Mouse (Mus musculus) limb, embryonic 12.5 days (tissue): ENCODE measurements around the gene Fkbp5. TPM values are rescaled to one million over a fixed set of nuclear protein-coding genes. Genes with fewer than 3 reads are reported as not detected.
"Not testable (repeated sequence)": the region's sequence is repeated elsewhere in the genome, so short reads cannot be mapped to it uniquely, and the experiment has no call there.

ENCODE experiments used
- ATAC-seq: fragments of 200-750 bp; cut with Nextera tagmentation; 2 replicates; pipeline ENCODE4 v1.8.0; 2017; ENCODE audit warnings: low read depth, moderate TSS enrichment; ENCODE audit not compliant: insufficient number of reproducible peaks, insufficient read depth, low FRiP score, low TSS enrichment
- H3K27ac ChIP-seq: fragments of 300-500 bp; sonication (generic); 2 replicates; pipeline ENCODE4 v1.5.1; 2016; ENCODE audit warnings: mild to moderate bottlenecking, moderate library complexity
- H3K27me3 ChIP-seq: fragments of 300-500 bp; sonication (generic); 2 replicates; pipeline ENCODE4 v1.6.1; 2016; ENCODE audit warnings: mild to moderate bottlenecking, moderate library complexity
- H3K36me3 ChIP-seq: fragments of 300-500 bp; sonication (generic); 2 replicates; pipeline ENCODE4 v1.6.1; 2016; ENCODE audit warnings: mild to moderate bottlenecking, moderate library complexity
- H3K4me1 ChIP-seq: fragments of 300-500 bp; sonication (generic); replicated peaks from 2 replicates; pipeline ENCODE4 v1.6.1; 2016
- H3K4me2 ChIP-seq: fragments of 300-500 bp; sonication (generic); 2 replicates; pipeline ENCODE4 v1.6.1; 2016; ENCODE audit warnings: mild to moderate bottlenecking, moderate library complexity
- H3K4me3 ChIP-seq: fragments of 300-500 bp; sonication (generic); replicated peaks from 2 replicates; pipeline ENCODE4 v1.5.1; 2016; ENCODE audit warnings: mild to moderate bottlenecking
- H3K9ac ChIP-seq: fragments of 300-500 bp; sonication (generic); replicated peaks from 2 replicates; pipeline ENCODE4 v1.6.1; 2016; ENCODE audit warnings: mild to moderate bottlenecking, moderate library complexity
- H3K9me3 ChIP-seq: fragments of 300-500 bp; sonication (generic); 2 replicates; pipeline ENCODE4 v1.6.1; 2016; ENCODE audit warnings: mild to moderate bottlenecking, moderate library complexity
- WGBS: fragments of 180-500 bp; shearing (Covaris S2); methylation state at CpG from one replicate; pipeline ENCODE4 v1.1.7; 2016; 5-methylcytosine and 5-hydroxymethylcytosine counted together
- polyA plus RNA-seq: library from polyadenylated mRNA; unstranded; fragments of >200 nt; fragmentation: Nextera tagmentation; extraction: Ambion mirVana; gene quantifications from 2 replicates; pipeline ENCODE4 v1.2.1, GENCODE M21; 2016

Fkbp5 gene
- polyA plus RNA-seq, 1 experiment from 2014 or later, result 42.4 TPM

DNA sequence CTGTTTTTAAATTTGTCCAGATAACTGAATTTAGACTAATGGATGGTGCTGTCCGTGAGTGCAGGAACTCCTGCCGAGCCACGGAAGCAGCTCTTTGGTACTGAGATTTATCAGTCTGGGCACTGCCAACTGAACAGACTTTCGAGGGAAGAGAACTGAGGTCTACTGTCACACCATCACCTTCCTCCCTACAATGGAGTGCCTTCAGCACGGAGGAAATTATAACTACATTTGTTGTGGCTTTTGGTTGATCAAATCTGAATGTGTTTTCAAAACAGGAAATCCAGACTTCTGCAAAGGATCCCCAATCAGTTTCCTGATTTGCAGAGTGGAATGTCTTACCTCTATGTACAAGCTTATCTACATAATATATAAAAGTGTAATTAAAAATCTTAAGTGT, 99.6 kb downstream of the Fkbp5 start:
- Histone ChIP-seq H3K4me3 (no peak overlapping the region), H3K27me3 (no peaks in the 10 kb centered on the region), H3K4me2 (no peak overlapping the region), H3K36me3 (peaks cover 20% of the 10 kb centered on the region; the same call in 1 of the 2 replicates), H3K4me1 (peaks cover 13% of the 10 kb centered on the region), H3K9ac (no peak overlapping the region), H3K9me3 (no peaks in the 10 kb centered on the region), H3K27ac (no peak overlapping the region)
- WGBS, result 91% methylated on average over 5 of the region's 5 CpGs
- no peak for ATAC-seq

DNA sequence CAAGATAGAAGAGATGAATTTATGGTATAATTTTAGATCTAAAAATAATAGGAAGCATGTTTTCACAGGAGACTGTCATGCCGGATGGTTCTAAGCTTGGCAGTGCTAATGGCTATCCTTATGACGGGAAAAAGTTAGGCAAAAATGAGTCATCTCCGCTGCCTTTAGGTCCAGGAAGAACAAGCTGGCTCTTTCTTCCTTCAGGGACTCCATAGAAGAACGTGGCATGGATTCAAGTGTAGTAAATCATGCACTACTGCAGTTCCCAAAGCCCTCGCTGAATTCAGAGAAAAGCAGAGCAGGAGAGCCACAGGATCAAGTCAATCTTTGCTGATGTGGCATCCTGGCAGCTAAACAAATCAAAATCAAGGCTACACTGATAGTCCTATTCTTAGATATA, 102.1 kb downstream of the Fkbp5 start:
- H3K9ac ChIP-seq, result no peak overlapping the region
- WGBS, result 83% methylated on average over 5 of the region's 5 CpGs
- H3K27me3 ChIP-seq, result no peaks in the 10 kb centered on the region
- H3K9me3 ChIP-seq, result no peaks in the 10 kb centered on the region
- ATAC-seq, result no peak
- H3K4me3 ChIP-seq, result no peak overlapping the region
- peaks cover 3% of the 10 kb centered on the region for H3K4me1 ChIP-seq
- no peak overlapping the region for H3K27ac ChIP-seq
- peaks cover 34% of the 10 kb centered on the region for H3K36me3 ChIP-seq
- H3K4me2 ChIP-seq, result no peak overlapping the region

DNA sequence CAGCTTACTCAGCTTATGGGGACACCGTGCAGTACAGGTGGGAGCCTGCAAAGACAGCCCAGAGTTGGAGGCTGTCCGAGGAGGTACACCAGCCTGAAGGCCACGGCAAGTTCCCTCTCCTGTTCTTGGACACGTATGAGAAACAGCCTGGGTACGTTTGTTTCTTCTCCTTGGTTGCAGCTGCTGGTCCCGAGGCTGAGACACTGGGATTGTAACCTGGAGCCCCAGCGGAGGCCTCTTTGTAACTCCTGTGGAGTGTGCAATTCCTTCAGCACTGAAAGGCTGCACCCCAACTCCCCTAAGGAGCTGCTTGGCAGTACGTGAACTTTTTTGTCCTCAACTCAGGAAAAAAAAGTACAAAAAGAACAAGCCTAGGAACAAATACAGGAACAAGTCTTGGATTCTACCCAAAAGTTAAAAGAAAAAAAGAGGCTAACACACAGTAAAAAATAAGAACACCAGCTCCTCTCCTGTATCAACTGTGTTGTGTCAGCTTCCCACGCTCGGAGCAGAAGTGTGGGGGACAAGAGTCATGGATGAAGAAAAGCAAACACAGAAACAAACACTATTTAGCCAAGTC, 105.9 kb downstream of the Fkbp5 start:
- no peak for ATAC-seq
- Histone ChIP-seq H3K4me1 (no peaks in the 10 kb centered on the region), H3K9ac (no peak overlapping the region), H3K4me2 (no peak overlapping the region), H3K27me3 (no peaks in the 10 kb centered on the region), H3K27ac (no peak overlapping the region; the same call in 1 of the 2 replicates), H3K9me3 (no peaks in the 10 kb centered on the region), H3K36me3 (peaks cover 46% of the 10 kb centered on the region), H3K4me3 (no peak overlapping the region)
- 87% methylated on average over 10 of the region's 10 CpGs for WGBS

DNA sequence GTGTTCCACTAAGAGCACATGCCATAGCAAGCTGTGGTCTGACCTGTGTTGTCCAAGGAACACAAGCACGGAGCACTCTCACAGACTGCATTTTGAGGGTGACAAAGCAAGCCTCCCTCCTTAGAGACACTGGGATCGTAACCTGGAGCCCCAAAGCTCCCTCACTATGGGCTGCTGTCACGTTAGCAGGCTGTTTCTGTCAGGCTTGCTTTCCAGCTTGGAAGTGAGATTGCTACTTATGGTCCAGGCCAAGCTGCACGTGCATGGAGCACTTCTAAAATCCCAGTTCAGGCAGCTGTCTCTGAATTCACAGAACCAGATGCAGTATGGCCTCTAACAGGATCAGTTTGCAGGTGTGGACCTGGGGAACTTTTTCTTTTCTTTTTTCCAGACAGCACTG, 106.6 kb downstream of the Fkbp5 start:
- WGBS, result 78% methylated on average over 4 of the region's 4 CpGs
- Histone ChIP-seq H3K4me1 (no peaks in the 10 kb centered on the region), H3K9me3 (no peaks in the 10 kb centered on the region), H3K36me3 (peaks cover 45% of the 10 kb centered on the region), H3K4me2 (no peak overlapping the region), H3K4me3 (no peak overlapping the region), H3K27ac (no peak overlapping the region; the same call in 1 of the 2 replicates), H3K9ac (no peak overlapping the region), H3K27me3 (no peaks in the 10 kb centered on the region)
- no peak for ATAC-seq

DNA sequence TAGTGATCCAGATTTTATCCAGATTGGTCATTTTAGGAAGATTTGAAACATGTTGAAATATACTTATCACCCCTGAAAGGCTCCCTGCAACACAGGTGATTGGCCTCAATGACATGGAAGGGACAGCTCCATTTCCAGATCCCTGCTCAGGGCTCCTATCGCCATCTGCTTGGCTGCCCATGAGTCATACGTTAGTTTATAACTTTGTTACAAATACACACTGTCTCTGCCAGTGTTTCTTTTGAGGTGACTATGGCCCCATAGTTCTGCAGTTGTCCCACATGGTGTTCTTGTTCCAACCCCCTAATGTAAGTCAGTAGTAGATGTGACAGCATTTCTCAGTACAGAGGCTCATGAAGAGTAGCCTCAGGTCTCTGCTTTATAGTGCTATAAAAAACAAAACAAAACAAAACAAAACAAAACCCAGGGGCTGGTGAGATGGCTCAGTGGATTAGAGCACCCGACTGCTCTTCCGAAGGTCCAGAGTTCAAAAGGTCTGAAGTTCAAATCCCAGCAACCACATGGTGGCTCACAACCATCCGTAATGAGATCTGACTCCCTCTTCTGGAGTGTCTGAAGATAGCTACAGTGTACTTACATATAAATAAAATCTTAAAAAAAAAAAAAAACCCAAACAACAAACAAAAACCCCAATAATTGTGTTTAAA, 108.9 kb downstream of the Fkbp5 start:
- Histone ChIP-seq H3K9me3 (no peaks in the 10 kb centered on the region), H3K4me2 (no peak overlapping the region), H3K4me3 (no peak overlapping the region), H3K9ac (no peak overlapping the region), H3K27ac (no peak overlapping the region), H3K27me3 (no peaks in the 10 kb centered on the region), H3K4me1 (no peaks in the 10 kb centered on the region), H3K36me3 (peaks cover 52% of the 10 kb centered on the region)
- WGBS, result 68% methylated on average over 5 of the region's 5 CpGs
- ATAC-seq, result no peak

DNA sequence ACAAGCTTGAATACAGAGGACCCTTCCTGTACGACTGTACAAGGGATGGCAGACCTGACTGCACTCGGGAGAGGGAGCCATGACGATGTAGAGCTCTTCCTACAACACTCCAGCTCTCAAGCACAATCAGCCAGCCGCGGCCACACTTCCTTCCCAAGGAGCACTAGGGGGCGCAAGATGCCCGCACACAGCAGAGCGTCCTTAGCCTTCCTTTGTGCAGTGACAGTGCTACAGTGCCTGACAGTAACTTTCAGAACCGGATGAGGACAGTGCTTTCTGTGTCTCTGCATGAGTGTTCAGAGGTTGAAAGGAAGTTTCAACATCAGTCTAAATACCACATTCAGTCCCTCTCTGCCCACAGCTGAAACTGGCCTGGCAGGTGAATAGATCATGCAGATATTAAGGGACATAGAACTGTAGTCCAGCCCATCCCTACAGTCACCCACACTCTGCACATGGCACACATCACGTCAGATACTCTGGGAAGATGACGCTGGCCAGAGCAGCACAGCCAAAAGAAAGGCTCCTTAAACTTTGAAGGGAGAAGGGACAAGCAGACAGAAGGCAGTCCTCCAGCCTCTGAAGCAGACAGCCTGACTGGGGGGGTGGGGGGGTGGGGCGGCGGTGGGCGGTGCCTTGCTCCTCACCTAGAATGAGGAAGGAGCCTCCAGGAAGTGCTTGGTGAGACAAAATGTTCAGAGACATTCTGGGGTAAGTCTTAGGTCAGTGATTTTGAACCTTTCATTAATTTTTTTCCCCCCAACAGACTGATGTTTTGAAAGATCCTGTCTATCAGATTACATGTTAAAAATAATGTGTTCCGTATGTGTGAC, 109.7 kb downstream of the Fkbp5 start:
- no peak for ATAC-seq
- peaks cover 49% of the 10 kb centered on the region for H3K36me3 ChIP-seq
- 45% methylated on average over 15 of the region's 15 CpGs for WGBS

DNA sequence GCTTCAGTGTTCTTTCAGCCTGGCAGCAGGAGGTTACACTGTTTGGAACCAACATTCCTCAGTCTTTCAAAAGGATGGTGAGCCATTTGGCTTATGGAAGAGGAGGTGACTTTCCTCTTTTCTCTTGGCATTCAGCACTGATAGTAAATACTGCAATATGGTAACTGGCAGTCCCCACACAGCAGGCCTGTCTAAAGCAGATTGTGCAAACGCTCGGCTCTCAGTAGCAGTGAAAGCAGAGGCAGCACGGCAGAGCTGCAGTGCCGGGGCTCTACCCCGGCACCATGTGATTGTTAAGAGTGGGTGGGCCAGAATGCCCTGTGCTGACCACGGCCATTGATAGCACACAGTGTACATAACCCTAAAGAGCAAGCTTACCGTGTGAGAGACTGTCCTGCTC, 110.9 kb downstream of the Fkbp5 start:
- 93% methylated on average over 7 of the region's 7 CpGs for WGBS
- no peaks in the 10 kb centered on the region for H3K9me3 ChIP-seq
- no peaks in the 10 kb centered on the region for H3K4me1 ChIP-seq
- H3K9ac ChIP-seq, result no peak overlapping the region
- ATAC-seq, result no peak
- no peak overlapping the region for H3K4me2 ChIP-seq
- H3K27me3 ChIP-seq, result no peaks in the 10 kb centered on the region
- H3K4me3 ChIP-seq, result no peak overlapping the region
- no peak overlapping the region for H3K27ac ChIP-seq
- H3K36me3 ChIP-seq, result peaks cover 53% of the 10 kb centered on the region

More for the DNA sequence above, 109.7 kb downstream of the Fkbp5 start:
- H3K4me1 ChIP-seq, result no peaks in the 10 kb centered on the region
- no peak overlapping the region for H3K4me2 ChIP-seq
- H3K4me3 ChIP-seq, result no peak overlapping the region
- H3K27me3 ChIP-seq, result no peaks in the 10 kb centered on the region
- H3K9me3 ChIP-seq, result no peaks in the 10 kb centered on the region
- H3K9ac ChIP-seq, result no peak overlapping the region
- no peak overlapping the region for H3K27ac ChIP-seq

DNA sequence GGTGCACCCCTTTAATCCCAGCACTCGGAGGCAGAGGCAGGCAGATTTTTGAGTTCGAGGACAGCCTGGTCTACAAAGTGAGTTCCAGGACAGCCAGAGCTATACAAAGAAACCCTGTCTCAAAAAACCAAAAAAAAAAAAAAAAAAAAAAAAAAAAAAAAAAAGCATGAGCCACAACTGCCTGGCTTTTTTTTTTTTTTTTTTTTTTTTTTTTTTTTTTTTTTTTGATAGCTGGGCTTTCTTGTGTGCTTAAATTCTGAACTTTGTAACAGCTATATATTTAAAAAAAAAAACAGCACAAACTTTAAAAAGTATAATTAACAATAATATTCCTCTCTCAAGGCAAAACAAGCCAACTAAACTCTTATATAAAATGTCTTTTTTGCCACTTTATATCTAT, 112.6 kb downstream of the Fkbp5 start:
- H3K9ac ChIP-seq, H3K4me1 ChIP-seq, H3K4me3 ChIP-seq, ATAC-seq, H3K27ac ChIP-seq, H3K27me3 ChIP-seq, H3K9me3 ChIP-seq, H3K4me2 ChIP-seq: not testable (repeated sequence)
- H3K36me3 ChIP-seq, result peaks cover 51% of the 10 kb centered on the region
- WGBS, result 92% methylated on average over 2 of the region's 2 CpGs

DNA sequence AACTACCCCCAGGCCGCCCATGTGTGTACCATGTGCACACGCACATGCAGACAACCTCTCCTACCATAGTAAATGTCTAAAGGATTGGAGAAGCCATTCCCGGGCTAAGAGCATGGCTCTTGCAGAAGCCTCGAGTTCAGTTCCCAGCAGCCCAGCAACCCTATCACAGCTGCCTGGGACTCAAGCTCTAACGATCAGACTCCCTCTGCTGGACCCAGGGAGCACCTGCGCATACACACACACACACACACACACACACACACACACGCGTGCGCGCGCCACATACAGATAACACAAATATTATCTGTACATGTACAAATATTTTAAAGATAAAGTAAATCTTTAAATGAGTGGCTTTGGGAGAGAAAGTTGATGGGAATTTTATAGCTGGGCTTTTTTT, 113.0 kb downstream of the Fkbp5 start:
- Histone ChIP-seq H3K9ac (no peak overlapping the region), H3K4me2 (no peak overlapping the region), H3K9me3 (no peaks in the 10 kb centered on the region), H3K4me3 (no peak overlapping the region), H3K4me1 (no peaks in the 10 kb centered on the region), H3K27ac (no peak overlapping the region), H3K27me3 (no peaks in the 10 kb centered on the region), H3K36me3 (peaks cover 55% of the 10 kb centered on the region)
- 96% methylated on average over 11 of the region's 11 CpGs for WGBS
- ATAC-seq, result no peak

DNA sequence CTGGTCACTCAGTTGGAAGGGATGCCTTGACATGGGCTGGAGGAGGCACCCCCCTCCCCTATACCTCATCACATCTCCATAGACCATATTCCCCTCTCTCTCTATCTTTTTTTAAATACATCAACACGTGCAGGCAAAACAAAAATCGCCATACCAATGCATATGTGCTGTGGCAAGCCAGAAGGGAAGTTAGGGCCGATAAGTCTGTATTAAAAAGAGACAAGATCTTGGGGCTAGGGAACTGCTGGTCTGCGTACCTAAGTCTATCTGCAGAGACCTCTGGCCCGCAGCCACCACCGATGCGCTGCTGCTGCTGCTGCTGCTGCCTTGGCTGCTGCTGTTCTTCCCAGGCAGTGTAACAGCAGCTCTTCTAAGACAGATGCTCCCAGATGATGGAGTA, 122.3 kb downstream of the Fkbp5 start:
- Histone ChIP-seq H3K4me3 (no peak overlapping the region), H3K9me3 (no peaks in the 10 kb centered on the region), H3K4me1 (peaks cover 27% of the 10 kb centered on the region), H3K27ac (no peak overlapping the region; the same call in 1 of the 2 replicates), H3K4me2 (no peak overlapping the region), H3K27me3 (peaks cover 6% of the 10 kb centered on the region; the same call in 1 of the 2 replicates), H3K9ac (no peak overlapping the region; the same call in 1 of the 2 replicates), H3K36me3 (peaks cover 25% of the 10 kb centered on the region)
- ATAC-seq, result no peak
- WGBS, result 78% methylated on average over 7 of the region's 7 CpGs

DNA sequence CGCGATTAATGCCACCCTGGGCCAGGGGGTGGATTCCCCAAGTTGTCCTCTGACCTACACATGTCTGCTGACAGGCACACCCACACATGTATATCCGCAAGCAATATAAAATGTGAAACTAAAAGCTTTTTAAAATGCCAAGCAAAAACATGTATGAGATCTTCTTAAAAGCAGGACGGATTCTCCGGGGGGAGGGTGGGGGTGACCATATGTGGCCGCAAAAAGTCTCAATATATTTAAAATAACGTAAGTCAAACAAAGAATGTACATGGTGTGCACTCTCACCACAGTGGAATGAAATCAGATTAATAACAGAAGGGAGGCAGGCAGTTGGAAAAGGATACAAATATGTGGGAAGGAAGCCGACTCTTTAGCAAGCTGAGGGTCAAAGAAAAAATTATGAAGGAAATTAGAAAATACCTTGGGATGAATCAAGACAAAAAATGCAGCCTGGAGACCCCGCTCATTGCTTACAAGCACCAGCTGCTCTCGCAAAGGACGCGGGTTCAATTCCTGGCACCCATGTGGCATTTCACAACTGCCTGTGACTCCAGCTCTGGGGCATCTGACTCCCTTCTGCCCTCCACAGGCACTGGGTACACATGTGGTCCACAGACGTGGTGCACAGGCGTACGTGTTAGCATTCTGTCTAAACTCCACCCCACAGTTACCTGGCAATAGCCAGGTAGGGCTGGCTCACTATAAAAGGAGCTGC, 123.1 kb downstream of the Fkbp5 start:
- no peak overlapping the region for H3K9ac ChIP-seq
- H3K4me2 ChIP-seq, result no peak overlapping the region
- peak overlapping the region; percentile 14; the same call in 1 of the 2 replicates for H3K27ac ChIP-seq
- H3K4me1 ChIP-seq, result peaks cover 27% of the 10 kb centered on the region
- ATAC-seq, result no peak
- WGBS, result 64% methylated on average over 15 of the region's 15 CpGs
- no peaks in the 10 kb centered on the region for H3K9me3 ChIP-seq
- no peak overlapping the region for H3K4me3 ChIP-seq
- H3K27me3 ChIP-seq, result peaks cover 10% of the 10 kb centered on the region; the same call in 1 of the 2 replicates
- peaks cover 20% of the 10 kb centered on the region for H3K36me3 ChIP-seq
